10 mouse cellular contexts compared by ENCODE assay signal in genomic region chr4:62177282-62177681, GRCm38 (mm10). TPM values are rescaled to one million over a fixed set of nuclear protein-coding genes. Genes with fewer than 3 reads are reported as not detected.
DNase-seq lines count a peak whose midpoint lies in the region; ATAC-seq and TF ChIP-seq lines count a peak whose summit lies in the region.
"Had no signal": no experiment of that assay in that cellular context is flagged by ENCODE, and none has a peak within 500 bp of the region (broad histone marks: within the 10 kb centered on the region; RNA-seq: fewer than 3 reads in every experiment).

No protein-coding gene starts in this region.

- H3K36me3 ChIP-seq in E14TG2a.4 (ENCODE audit: insufficient read depth, low read length): no peaks in the 10 kb centered on the region

- ATAC-seq in cerebellum, adult (ENCODE audit: insufficient number of reproducible peaks, low FRiP score, low TSS enrichment): no peak

- 44% methylated on average over 5 of the region's 5 CpGs for WGBS in cerebellum, adult 2 months

- H3K4me1 ChIP-seq in cerebellum, adult 2 months (ENCODE audit: control insufficient read depth, insufficient read depth, low read length): no peaks in the 10 kb centered on the region
- H3K4me1 ChIP-seq in E14TG2a.4 (replicated peaks; ENCODE audit: low read depth, low read length): no peaks in the 10 kb centered on the region

- no peak overlapping the region for H3K4me3 ChIP-seq in cerebellum, adult 2 months (replicated peaks; ENCODE audit: insufficient read depth, low read depth, low read length)
- no peak overlapping the region for H3K4me3 ChIP-seq in E14TG2a.4 (replicated peaks; ENCODE audit: low read length)

- peak in 1 of 2 experiments; percentile 4 for DNase-seq in cerebellum, adult 2 months
- DNase-seq in layer of hippocampus, adult 18-20 months (ENCODE audit: low spot score in 2 of 2): peak; percentile 14 to 31
- no peak for DNase-seq in layer of hippocampus, adult 9-11 months
- DNase-seq in embryo, embryonic 11.5 days (ENCODE audit: low read depth, low spot score): peak; percentile 4
- DNase-seq in retina, embryonic 14.5 days (ENCODE audit: low spot score): peak; percentile 57
- DNase-seq in ovary, postnatal 14 days (ENCODE audit: low spot score): no peak

- H3K27me3 ChIP-seq in cerebellum, adult 2 months (ENCODE audit: control insufficient read depth, insufficient read depth, low read length): no peaks in the 10 kb centered on the region
- no peaks in the 10 kb centered on the region; the same call in 1 of the 2 replicates for H3K27me3 ChIP-seq in E14TG2a.4 (ENCODE audit: insufficient read depth, low read length)

- H3K27ac ChIP-seq in cerebellum, adult 2 months (ENCODE audit: insufficient read depth, low read length): no peak overlapping the region

- H3K9me3 ChIP-seq in E14TG2a.4 (ENCODE audit: low read length): no peaks in the 10 kb centered on the region

- no peak for TF ChIP-seq POLR2A in cerebellum, adult 2 months (IDR thresholded peaks at IDR 0.05; ENCODE audit: borderline replicate concordance, insufficient read depth, low read length)

- peak; percentile 51; the same call in 1 of the 2 replicates for TF ChIP-seq CTCF in cerebellum, adult 2 months (IDR thresholded peaks at IDR 0.05; ENCODE audit: borderline replicate concordance, insufficient read depth, low read depth, low read length)
- TF ChIP-seq CTCF in E14TG2a.4 (conservative IDR thresholded peaks at IDR 0.05; ENCODE audit: low read length): peak; percentile 87

RNA-seq across cellular contexts. Expression of gene Mup21, which starts 26.6 kb away (rescaled TPM):
- not detected in 2 replicates for polyA plus RNA-seq in cerebellum, adult 2 months (2012; rRNA removed)
- total RNA-seq in layer of hippocampus, adult 18-20 months (2021): not detected
- polyA plus RNA-seq: heart, embryonic 14.5 days; lung, embryonic 16.5 days had no signal

RNA-seq across cellular contexts. Expression of gene Zfp37, which starts 53.6 kb away (rescaled TPM):
- 9.6 and 10.1 TPM in 2 replicates for polyA plus RNA-seq in cerebellum, adult 2 months (2012; rRNA removed)
- 10 to 100 TPM; 23.0 to 25.6 TPM for total RNA-seq in layer of hippocampus, adult 18-20 months (2021)

Comparison
In these comparisons a context has a peak if more than half of its experiments do, and no peak if none do; other contexts are left out.
1. DNase-seq: peak in layer of hippocampus, adult 18-20 months (2 of 2), embryo, embryonic 11.5 days (single experiment) and retina, embryonic 14.5 days (single experiment); none in layer of hippocampus, adult 9-11 months (single experiment) and ovary, postnatal 14 days (single experiment).